Mouse (Mus musculus) adipocyte (in vitro differentiated cells): ENCODE results near the gene Gatd1.

Experiments
- DNase-seq: peaks from one replicate; pipeline ENCODE4 v3.0.0-alpha.2; 2016; ENCODE audit warnings: low spot score

The Gatd1 gene

DNA sequence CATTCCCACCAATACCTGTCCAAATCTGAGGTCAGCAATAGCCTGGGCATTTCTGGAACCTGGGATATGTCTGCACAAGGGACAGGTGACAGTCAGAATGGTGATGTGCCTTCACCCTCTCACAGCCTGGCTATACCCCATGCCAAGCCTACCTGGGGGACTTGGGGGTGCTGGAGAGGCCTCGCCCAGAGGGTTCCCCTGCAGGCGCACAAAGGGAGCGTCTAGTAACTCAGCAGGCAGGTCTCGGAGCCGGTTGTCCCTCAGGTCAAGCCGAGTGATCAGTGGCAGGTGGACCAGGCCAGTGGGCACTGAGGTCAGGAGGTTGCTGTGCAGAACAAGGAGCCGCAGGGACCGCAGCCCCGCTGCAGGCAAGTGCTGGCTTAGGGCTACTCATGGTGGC lies 27.5 kb upstream of the Gatd1 start:
- no peak for DNase-seq

DNA sequence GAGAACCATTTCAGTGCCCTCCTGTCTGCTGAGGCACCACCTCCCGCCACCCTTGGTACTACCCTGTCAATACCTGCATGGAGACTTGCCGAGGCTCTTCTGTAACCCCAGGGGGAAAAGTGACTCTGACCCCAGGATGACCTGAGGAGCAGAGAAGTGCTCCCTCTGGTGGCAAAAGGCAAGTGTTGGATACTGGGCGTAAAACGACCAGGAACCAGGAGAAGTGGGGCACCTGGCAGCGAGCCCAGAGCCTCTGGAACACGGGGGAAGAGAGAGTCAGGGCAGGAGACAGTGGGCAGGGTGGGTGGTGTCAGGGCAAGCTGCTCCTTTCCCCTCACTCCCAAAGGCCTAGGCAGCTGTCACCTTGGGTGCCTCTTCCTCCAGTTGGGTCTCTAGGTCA lies 26.7 kb upstream of the Gatd1 start:
- DNase-seq = peak; percentile 57

DNA sequence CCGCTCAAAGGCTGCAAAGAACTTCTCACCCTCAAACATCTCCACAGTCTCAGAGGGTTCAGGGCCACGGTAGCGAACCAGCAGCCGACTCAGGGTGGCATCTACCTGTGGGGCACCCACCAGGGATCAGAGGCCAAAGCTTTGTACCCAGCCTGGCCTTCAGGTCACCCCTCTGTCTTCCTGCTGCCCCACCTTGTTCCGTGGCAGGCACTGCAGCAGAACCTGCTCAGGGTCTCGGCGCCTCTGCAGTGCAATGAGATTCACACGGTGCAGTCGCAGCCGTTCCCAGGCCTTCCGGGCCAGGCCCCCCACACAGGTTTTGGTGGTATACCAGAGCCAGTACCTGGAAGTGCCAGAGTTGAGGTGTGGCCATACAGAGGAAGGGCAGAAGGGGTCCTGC lies 25.9 kb upstream of the Gatd1 start:
- no peak for DNase-seq

DNA sequence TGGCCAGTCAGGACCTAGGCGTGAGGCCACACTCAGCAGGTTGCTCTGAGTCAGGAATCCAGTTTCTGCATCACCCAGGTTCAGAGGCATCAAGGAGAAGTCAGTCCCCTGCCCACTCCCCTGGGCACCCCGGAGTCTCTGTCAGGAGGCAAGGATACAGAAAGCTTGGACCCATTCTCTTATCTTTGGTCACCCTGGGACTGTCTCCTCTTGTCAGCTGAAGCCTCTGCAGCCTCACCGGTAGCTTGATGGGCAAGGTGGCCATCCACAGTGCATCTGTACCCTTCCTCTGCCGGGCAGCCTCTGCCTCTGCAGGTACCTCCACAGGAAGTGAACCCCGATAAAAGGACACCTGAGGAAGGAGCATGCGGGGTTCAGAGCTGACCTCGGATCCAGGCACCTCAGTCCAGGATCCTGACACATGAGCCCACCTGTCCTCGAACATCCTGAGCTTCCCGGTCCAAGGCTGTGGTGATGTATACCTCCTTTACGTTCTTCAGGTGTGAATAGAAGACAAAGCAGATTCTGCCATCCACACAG lies 25.3 kb upstream of the Gatd1 start:
- no peak for DNase-seq

DNA sequence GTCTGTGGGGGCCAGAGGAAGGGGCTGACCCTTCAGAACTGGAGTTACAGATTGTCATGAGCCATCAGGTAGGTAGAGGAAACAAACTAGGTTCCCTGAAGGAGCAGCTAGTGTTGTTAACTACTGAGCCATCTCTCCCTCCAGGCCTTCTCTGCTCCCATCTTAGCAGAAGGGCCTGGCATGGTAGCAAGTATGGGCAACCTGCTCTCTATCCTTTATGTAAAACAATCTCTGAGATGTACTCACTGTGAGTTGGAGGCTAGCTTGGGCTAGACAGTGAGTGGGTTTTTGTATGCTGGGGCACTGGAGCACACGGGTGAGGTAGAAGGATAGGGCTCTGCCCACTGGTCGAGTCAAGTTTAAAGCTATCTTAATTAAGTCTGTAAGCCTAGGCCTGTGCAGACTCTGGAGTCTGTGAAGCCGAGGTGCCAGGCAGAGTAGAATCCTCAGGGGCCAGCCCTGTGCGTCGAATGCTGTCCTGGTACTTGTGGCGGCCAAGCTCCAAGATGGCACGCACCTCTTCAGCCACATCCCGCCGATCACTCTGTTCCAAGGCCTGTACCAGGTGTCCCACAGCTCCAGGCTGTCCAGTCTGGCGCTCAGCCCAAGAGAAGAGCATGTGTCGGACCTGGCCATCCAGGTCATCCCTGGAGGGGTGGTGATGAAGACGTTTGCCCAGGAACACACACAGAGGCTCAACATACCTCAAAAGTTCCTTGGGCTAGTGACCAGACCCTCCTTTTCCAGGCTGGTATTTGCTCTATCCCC lies 24.4 kb upstream of the Gatd1 start:
- DNase-seq = no peak

DNA sequence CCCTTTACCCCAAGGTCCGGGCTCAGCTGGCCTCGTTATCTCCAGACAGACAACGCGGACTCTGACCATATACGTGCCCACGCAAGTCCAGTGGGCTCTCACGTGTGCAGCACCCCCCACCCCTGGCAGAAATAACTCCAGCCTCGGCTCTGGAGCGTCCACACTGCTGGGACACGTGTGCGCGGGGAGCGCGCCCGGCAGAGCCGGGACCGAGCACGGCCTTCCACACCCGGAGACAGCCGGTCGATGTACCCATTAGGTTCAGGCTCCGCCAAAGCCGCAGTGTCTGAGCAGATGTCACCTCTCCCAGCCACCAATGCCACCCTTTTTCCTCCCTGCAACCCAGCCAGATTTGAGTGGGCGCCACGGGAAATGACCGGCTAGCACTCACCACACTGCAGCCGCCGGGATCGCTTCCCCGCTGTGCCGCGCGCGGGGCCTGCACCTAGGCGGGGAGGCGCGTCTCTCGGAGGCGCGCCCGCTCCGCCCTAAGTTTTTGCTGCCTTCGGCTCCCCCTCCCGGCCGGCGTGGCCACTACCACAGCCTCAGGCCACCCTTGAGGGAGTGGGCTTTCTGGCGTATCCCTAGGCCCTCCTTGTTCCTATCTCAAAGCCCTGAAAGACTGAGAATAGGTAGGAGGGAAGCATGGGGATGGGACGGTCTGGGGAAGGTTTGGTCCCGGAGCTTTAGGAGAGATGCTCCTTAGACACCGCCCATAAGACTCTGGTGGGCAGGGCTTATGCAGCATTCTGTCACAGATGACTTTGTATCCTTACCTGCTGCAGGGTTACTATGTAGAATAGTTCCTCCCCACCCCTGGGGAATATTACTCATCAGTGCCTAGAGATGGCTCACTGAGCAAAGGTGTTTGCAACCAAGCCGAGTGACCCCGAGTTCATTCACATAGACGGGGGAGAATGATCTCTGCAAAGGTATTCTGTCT lies 23.5 kb upstream of the Gatd1 start, which contains the start of gene Slc25a22:
TSS of gene Slc25a22 (minus strand) at position 715 of the 943 bp plus-strand sequence.
- peak; percentile 73 for DNase-seq

DNA sequence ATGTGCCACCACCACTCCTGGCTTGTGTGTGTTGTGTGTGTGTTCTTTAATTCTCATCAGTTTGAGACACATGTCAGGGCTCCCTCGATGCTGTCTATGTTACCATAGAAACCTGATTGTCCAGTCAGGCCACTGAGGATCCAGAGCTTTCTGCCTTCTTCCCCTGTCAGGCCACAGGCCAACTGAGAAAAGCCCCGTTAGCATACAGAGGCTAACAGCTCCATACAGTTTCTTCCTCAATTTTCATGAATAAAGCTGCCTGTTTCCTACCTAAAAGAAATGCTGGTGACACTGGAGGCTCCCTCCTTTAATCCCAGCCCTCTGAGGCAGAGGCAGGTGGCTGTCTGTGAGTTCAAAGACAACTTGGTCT lies 22.6 kb upstream of the Gatd1 start:
- no peak for DNase-seq

DNA sequence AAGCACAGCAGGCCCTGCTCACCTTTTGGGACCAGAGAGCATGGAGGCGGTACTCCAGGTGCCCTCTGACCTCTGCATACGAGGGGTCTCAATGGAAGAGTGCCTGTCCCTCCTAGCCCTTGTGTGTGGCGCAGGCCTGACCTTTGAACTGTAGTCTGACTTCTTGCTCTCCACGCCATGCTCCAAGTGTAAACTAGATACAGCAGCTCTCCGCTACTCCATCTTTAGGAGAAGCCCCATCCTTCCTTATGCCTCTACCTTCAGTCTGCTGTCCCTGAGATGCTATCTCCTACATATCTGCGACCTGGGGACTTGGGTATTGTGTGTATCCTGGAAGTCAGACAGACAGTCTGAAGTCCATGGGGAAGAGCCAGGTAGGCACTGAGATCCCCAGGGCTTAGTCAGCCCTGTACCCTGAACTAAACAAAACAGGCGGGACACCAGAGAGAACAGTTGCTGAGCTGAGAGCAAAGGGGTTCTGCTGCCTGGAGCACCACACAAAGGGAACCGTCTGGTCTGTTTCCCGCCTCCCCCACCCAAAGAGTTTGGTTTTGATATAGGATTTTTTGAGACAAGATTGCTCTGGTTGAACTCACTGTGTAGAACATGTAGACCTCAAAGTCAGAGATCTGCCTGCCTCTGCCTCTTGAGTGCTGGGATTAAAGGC lies 22.1 kb upstream of the Gatd1 start:
- DNase-seq = no peak

DNA sequence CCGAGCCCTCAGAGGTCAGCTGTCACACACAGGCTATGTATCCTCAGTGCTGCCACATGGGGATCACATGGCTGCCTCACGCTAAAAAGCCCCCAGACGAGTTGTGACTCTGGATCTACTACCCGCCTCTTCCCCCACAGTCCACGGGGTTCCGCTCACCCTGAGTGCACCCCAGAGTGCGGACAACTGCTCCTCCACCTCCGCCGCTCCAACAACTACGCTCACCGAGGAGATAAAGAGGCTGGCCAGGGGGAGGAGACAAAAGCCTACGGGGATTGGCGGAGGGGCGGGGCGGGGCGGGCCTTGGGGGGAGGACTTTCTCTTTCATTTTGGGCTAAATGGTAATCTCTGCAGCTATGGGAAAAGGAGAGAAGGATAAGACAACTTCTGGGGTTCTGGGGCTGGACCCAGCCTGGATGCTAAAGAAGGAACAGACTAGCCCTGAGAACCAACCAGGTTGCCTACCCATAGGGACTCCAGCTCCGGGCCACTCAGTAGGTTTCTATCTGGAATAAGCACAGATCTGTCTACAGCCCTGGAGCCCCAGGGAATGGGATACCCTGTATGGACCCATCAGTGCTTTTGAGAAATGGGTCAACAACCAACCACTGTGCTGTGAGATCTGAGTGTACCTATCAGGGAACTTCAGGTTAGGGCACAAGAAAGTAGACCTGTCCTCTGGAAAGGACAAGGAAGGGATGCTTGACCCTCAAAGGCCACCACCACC lies 21.4 kb upstream of the Gatd1 start:
- peak; percentile 70 for DNase-seq

DNA sequence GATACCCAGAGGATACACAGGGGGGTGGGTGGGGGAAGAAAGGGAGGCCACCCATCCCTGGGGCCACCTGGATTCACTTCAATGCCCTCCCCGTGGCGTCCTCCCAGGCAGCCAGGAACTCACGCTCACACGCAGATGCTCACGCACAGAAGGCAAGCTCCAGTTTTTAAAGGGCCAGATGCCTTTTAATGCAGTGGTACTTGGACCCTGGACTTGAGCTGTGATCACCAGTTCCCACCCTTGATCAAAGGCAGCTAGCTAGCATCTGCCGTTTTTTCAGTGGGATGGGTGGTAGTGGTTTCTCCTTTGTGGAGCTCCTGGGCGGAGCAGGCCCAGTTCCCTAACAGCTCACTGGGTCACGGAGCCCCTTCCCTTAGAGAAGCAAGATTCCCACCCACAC lies 20.5 kb upstream of the Gatd1 start:
- DNase-seq = no peak

DNA sequence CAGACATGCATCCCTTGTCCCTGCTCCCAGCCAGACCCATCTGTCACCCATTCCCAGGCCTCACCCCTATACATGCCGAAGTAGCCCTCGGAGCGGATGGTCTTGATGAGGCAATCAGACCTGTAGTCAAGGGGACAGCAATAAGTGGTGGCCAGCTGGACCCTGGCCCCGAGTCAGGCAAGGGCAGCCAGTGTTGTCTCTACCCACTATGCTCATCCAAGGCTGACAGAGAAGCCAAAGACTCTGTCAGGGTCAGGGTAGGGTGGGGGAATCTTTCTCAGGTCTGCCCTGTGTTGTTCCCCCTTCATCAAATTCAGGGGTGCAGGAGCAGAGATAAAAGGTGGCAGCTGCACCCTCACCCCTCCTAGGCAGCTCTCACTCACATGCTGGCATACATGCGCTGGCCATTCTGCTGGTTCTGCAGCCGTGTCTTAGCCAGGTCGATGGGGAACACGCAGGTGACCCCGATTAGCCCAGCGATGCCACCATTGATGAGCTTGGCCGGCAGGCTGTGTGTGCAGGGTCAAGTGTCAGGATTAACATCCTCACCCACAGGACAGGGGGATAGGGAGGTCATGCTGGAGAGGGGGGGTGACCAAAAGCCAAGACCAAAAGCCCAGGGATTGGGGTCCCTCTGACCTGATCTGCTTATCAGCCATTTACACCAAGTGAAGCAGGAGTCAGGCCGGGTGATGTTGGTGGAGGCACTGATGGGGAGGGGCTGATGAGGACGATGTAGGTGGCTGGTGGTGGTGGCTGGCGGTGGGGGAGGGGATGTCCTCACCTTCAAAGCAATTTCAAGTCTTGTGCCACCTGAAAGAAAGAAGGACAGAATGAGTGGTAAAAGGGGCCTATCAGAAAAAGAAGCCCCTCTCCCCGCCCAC lies 19.8 kb upstream of the Gatd1 start:
- no peak for DNase-seq

DNA sequence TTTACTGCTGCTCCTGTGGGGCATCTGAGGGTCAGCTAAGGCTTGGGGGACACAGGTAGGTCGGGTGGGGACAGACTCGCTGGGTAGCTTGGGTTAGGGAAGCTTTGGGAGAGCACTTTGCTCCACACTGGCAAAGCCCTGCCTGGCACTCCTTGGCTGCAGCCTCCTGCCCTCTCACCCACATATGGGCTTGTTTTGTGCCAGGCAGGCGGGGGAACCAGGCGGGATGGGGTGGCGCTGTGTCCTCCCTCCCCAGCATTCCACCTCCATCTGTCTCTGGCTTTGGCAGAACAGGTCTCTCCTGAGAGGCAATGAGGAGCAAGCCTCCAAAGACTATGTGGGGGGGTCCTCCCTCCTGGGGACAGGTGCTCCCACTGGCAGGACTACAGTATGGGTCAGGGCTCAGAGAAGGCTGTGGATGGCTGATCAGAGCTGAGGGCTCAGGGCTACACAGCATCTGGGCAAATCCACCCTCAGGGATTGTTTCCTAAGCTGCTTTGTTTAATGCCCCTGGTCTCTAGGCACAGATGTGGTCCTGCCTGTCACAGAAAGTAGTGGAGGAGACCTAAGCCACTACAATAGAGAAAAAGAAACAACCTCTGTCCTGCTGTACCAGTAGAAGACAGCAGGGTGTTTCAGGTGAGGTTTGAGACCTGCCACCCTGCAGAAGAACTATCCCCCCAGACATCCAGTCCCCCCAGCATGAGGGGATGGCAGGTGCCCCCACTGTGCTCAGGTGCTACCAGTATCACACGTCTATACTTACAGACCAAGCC lies 19.0 kb upstream of the Gatd1 start:
- DNase-seq = peak; percentile 73

DNA sequence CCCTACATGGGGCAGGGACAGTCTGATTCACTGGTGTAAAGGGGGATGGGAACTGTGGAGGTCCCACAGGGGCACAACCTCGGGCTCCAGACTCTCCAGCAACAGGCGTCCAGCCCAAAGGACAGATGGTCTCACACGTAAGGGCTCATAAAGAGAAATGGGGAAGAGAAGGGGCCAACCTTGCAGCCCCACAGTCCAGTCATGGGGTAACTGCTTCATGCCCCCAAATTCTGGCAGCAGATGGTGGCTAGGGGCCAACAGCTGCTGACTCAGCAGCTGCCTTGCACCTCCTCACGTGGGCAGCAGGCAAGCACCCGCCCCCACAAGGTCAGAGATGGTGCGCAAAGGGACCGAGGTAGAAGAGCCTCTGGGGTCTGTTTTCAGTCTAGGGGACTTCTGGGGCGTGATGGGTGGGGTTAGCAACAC lies 18.3 kb upstream of the Gatd1 start:
- no peak for DNase-seq

DNA sequence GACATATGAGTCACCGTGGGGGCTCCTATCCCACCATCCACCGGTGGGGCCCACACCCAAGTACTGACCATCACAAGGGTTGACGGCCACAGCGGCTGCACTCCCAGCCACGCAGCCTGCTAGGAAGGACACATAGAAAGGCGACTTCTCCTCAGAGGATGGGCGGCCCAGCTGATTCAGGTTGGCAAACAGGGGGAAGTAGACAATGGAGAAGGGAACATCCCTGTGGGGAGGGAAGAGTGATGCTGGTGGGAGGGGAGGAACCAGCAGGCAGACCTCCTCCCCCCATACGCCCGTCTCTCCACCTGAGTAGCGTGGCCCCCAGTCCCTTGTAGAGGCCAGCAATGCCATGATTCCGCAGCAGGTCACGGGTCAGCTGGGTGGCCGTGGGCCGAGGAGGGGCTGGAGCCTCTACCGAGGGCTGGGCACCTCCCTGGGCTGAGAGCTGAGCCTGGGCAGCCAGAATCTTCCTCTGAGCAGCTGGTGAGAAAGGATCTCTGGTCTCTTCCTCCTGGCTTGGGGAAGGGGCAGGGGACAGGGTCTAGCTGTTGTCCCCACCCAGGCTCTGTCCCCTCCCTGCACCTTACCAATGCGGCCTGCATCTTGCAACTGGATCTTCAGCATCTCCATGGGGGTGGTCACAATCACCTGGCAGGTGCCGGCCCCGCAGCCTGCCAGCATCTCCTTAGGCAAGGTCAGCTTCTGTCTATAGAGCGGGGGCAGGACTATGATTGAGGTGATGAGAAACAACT lies 17.7 kb upstream of the Gatd1 start:
- DNase-seq = no peak

DNA sequence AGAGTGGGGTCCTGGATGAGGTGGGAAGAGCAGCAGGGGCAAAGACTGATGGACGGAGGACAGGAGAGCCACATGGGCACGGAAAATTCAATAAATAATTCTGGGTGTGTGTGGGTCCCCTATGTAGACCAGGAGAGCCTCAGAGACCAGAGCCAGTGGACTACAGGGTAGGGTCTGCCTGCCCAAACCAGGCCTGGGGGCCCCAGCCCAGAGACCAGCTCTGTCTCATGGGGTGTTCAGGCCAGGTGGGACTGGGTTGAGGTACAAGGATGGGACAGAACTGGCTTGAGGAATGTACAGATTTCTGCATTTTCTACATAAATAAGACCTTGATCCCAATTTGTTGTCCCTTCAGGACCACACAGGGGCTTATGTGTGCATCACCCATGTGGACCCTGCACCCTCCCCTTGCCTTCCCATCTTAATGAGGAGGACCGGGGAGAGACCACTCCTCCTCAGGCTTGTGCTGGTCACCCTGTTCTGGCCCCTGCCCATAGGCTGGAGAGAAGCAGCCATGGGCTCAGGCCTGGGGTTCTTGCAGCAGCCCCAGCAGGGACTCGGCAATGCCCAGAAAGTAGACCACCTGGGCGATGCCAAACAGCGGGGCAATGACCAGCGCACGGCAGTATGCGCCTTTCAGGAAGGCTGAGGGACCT lies 16.8 kb upstream of the Gatd1 start:
- DNase-seq = no peak

DNA sequence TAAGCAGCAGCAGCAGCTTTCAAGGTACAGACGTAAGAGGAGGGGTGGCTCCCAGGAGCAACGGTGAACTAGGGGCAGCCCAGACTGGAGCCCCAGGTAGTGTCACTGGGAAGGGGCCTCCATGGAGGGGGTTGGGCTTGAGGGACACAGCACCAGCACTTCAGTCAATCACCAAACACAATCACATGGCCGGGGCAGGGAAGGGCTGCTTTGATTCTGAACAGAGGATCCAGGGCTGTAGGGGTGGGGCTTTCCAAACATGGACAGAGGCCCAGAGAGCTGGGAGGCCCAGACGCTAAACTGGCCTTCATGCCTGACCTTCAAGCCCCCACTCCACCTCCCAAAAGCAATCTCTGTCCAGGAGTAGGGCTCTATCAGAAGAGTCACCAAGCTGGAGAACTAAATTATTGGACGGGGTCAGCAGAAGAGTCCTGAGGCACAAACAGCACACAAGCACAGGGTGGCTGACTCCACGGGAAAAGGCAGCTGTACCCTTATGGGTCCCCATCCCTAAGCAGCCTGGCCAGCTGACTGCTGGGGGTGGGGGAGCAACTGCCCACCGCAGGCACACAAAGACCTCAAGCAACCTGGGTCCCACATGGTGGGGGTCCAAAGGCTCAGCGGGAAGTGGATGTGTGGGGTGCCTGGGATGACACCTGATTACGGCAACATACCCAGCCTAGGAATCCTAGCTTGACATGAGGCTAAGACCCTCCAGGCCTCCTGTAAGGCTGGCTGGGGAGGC lies 16.1 kb upstream of the Gatd1 start:
- DNase-seq = no peak

DNA sequence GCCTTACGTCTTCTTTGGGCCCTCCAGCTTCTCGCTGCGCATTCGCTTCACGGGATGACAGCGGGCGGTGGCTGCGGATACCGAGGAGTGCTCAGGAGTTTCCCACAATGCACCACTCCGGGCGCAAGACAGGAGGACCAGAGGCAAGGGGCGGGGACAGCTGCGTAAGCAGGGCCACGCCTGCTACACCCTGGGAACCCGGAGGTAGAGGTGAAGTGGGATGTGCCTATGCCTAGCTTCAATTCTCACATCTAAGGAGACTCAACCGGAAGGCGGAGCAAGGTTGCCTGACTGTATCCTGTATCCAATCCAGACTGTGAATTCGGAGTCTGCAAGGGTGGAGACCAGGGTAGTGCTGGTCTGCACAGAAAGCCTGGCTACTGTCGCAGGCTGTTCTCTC lies 15.4 kb upstream of the Gatd1 start, which contains the start of gene Cend1:
TSS of gene Cend1 (minus strand) at position 182 of the 400 bp plus-strand sequence.
- DNase-seq = no peak

DNA sequence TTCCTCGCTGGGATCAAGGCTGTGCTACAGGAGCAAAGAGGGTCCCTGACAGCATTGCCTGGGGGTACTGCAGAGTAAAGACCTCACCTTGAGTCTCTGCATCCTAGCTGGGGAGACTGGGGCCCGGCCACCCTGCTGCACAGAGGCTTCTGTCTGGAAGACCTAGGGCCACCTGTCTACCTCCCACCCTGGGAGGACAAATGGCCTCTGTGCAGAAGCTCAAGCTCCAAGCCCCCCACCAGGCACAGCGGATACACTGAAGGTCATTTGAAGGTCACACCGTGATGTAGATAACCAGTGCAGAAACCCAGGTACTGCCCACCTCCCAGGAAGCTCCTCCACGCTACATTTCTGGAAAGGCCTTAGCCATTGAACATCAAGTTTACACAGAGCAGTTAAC lies 14.8 kb upstream of the Gatd1 start:
- DNase-seq = no peak
